Mouse (Mus musculus): ENCODE measurements around the gene Vps33b. TPM values are rescaled to one million over a fixed set of nuclear protein-coding genes. Genes with fewer than 3 reads are reported as not detected.

The Vps33b gene
- polyA plus RNA-seq, 1 experiment = 24.0 TPM

GRCm38 (mm10) chr7:80294062-80294763, 24.8 kb downstream of the Vps33b start, which contains the start of gene Prc1:
Gene Prc1 (plus strand): TSS chr7:80294450.
- TF ChIP-seq POLR2A (IDR thresholded peaks at IDR 0.05; ENCODE audit: borderline replicate concordance, control insufficient read depth, low read depth, low read length) (peak; percentile 93), CTCF (IDR thresholded peaks at IDR 0.05; ENCODE audit: control insufficient read depth, insufficient read depth, low read length) (no peak)
- under 1% methylated on average over 52 of the region's 52 CpGs for WGBS
- Histone ChIP-seq H3K4me3 (replicated peaks; ENCODE audit: control insufficient read depth, low read depth, low read length) (peak within 1 kb of the TSS; percentile 89), H3K27ac (ENCODE audit: control insufficient read depth, insufficient read depth, low read depth, low read length, poor library complexity) (peak within 1 kb of the TSS; percentile 80), H3K4me1 (ENCODE audit: control insufficient read depth, insufficient read depth, low read length) (no peaks in the 10 kb centered on the region; the same call in 1 of the 2 replicates)

DNA sequence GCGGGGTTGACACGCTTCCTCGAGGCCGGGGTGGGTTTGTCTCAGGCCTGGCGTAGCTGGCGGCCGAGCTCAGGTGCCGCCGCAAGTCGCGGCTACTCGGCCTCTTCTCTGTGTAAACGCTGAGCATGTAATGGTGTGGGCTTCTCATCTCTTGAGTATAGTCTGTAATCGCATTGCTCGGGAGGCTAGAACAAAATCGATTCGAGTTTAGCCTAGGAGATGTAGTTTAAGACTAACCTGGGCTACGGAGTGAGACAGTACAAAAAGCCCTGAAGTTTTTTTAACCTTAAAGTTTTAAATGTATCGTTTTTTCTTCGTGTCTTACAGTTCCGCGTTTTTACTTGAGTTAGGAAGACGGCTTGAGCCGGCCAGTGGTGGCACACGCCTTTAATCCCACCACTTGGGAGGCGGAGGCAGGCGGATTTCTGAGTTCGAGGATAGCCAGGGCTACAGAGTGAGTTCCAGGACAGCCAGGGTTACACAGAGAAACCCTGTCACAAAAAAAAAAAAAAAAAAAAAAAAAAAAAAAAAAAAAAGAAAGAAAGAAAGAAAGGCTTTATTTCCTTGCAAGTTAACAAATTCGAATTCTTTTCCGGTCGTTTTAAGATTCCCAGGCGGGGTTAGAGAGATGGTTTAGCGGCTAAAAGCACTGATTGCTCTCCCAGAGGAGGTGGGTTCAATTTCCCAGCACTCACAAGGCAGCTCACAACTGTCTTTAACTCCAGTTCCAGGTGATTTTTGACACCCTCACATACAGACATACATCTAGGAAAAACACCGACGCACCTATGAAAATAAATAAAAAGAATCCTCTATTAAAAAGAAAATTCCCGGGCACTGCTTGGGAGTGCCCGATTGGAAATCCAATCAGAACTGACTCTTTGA, 25.6 kb downstream of the Vps33b start:
- TF ChIP-seq CTCF (IDR thresholded peaks at IDR 0.05; ENCODE audit: control insufficient read depth, insufficient read depth, low read length) = no peak
- no peak for TF ChIP-seq POLR2A (IDR thresholded peaks at IDR 0.05; ENCODE audit: borderline replicate concordance, control insufficient read depth, low read depth, low read length)
- Histone ChIP-seq H3K4me1 (ENCODE audit: control insufficient read depth, insufficient read depth, low read length) (no peaks in the 10 kb centered on the region; the same call in 1 of the 2 replicates), H3K4me3 (replicated peaks; ENCODE audit: control insufficient read depth, low read depth, low read length) (peak overlapping the region; percentile 89), H3K27ac (ENCODE audit: control insufficient read depth, insufficient read depth, low read depth, low read length, poor library complexity) (peak overlapping the region; percentile 80)
- 8% methylated on average over 37 of the region's 37 CpGs for WGBS

GRCm38 (mm10) chr7:80296462-80296861, 27.0 kb downstream of the Vps33b start:
- TF ChIP-seq CTCF (IDR thresholded peaks at IDR 0.05; ENCODE audit: control insufficient read depth, insufficient read depth, low read length) (no peak), POLR2A (IDR thresholded peaks at IDR 0.05; ENCODE audit: borderline replicate concordance, control insufficient read depth, low read depth, low read length) (no peak)
- no peaks in the 10 kb centered on the region; the same call in 1 of the 2 replicates for H3K4me1 ChIP-seq (ENCODE audit: control insufficient read depth, insufficient read depth, low read length)
- 87% methylated on average over 6 of the region's 6 CpGs for WGBS
- H3K27ac ChIP-seq (ENCODE audit: control insufficient read depth, insufficient read depth, low read depth, low read length, poor library complexity) = no peak overlapping the region
- H3K4me3 ChIP-seq (replicated peaks; ENCODE audit: control insufficient read depth, low read depth, low read length) = peak overlapping the region; percentile 34

GRCm38 (mm10) chr7:80297041-80297440, 27.6 kb downstream of the Vps33b start:
- WGBS = 86% methylated on average over 3 of the region's 3 CpGs
- Histone ChIP-seq H3K4me1 (ENCODE audit: control insufficient read depth, insufficient read depth, low read length) (no peaks in the 10 kb centered on the region; the same call in 1 of the 2 replicates), H3K4me3 (replicated peaks; ENCODE audit: control insufficient read depth, low read depth, low read length) (no peak overlapping the region), H3K27ac (ENCODE audit: control insufficient read depth, insufficient read depth, low read depth, low read length, poor library complexity) (no peak overlapping the region)
- TF ChIP-seq CTCF (IDR thresholded peaks at IDR 0.05; ENCODE audit: control insufficient read depth, insufficient read depth, low read length) (no peak), POLR2A (IDR thresholded peaks at IDR 0.05; ENCODE audit: borderline replicate concordance, control insufficient read depth, low read depth, low read length) (no peak)

- Histone ChIP-seq H3K4me3 (replicated peaks; ENCODE audit: control insufficient read depth, low read depth, low read length) (no peak overlapping the region), H3K27ac (ENCODE audit: control insufficient read depth, insufficient read depth, low read depth, low read length, poor library complexity) (no peak overlapping the region), H3K4me1 (ENCODE audit: control insufficient read depth, insufficient read depth, low read length) (no peaks in the 10 kb centered on the region)
- WGBS = 93% methylated on average over 4 of the region's 4 CpGs
- no peak for TF ChIP-seq POLR2A (IDR thresholded peaks at IDR 0.05; ENCODE audit: borderline replicate concordance, control insufficient read depth, low read depth, low read length)
- TF ChIP-seq CTCF (IDR thresholded peaks at IDR 0.05; ENCODE audit: control insufficient read depth, insufficient read depth, low read length) = no peak
These were observed 29.3 kb downstream of the Vps33b start for GRCm38 (mm10) chr7:80298754-80299153.

- no peaks in the 10 kb centered on the region for H3K4me1 ChIP-seq (ENCODE audit: control insufficient read depth, insufficient read depth, low read length)
- WGBS = 61% methylated on average over 3 of the region's 3 CpGs
- H3K27ac ChIP-seq (ENCODE audit: control insufficient read depth, insufficient read depth, low read depth, low read length, poor library complexity) = no peak overlapping the region
- no peak overlapping the region for H3K4me3 ChIP-seq (replicated peaks; ENCODE audit: control insufficient read depth, low read depth, low read length)
- TF ChIP-seq CTCF (IDR thresholded peaks at IDR 0.05; ENCODE audit: control insufficient read depth, insufficient read depth, low read length) = no peak
- TF ChIP-seq POLR2A (IDR thresholded peaks at IDR 0.05; ENCODE audit: borderline replicate concordance, control insufficient read depth, low read depth, low read length) = no peak
These were observed 30.1 kb downstream of the Vps33b start for GRCm38 (mm10) chr7:80299568-80299967.

DNA sequence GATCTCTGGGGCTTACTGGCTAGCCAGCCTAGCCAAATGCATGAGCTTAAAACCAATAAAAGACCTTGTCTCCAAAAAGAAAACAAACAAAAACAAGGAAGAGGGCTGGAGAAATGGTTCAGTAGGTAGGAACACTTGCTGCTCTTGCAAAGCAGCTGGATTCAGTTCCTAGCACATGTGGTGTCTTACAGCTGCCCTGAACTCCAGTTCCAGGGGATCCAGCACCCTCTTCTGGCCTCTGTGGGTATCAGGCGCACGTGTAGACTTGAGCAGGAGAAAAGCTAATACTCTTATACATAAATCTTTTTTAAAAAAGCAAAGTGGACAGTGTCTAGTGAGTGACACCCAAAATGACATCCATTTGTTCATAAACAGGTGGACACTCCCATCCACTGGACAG, 32.1 kb downstream of the Vps33b start:
- Histone ChIP-seq H3K4me3 (replicated peaks; ENCODE audit: control insufficient read depth, low read depth, low read length) (no peak overlapping the region), H3K4me1 (ENCODE audit: control insufficient read depth, insufficient read depth, low read length) (no peaks in the 10 kb centered on the region), H3K27ac (ENCODE audit: control insufficient read depth, insufficient read depth, low read depth, low read length, poor library complexity) (no peak overlapping the region)
- TF ChIP-seq POLR2A (IDR thresholded peaks at IDR 0.05; ENCODE audit: borderline replicate concordance, control insufficient read depth, low read depth, low read length) (no peak), CTCF (IDR thresholded peaks at IDR 0.05; ENCODE audit: control insufficient read depth, insufficient read depth, low read length) (peak; percentile 29; the same call in 1 of the 2 replicates)
- 90% methylated on average over 2 of the region's 2 CpGs for WGBS

DNA sequence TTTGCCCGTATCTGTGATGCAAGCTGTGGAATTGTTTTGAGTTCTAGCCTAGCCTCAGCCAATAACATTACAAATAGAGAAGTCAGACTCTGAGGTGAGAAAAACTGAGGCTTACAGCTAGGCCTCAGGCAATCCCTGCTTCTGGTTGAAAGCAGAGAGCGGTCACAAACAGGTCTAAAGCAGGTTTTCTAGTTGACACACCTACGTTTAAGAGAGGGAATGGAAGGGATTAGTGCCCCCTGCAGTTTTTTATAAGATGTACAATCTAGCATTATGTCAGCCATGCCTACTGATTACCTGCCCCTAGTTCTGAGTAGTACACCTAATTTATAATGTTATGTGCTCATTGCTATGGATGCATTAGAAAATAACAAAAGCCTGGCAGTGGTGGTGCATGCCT, 38.3 kb downstream of the Vps33b start:
- H3K4me3 ChIP-seq (replicated peaks; ENCODE audit: control insufficient read depth, low read depth, low read length) = no peak overlapping the region
- H3K4me1 ChIP-seq (ENCODE audit: control insufficient read depth, insufficient read depth, low read length) = no peaks in the 10 kb centered on the region
- no peak for TF ChIP-seq CTCF (IDR thresholded peaks at IDR 0.05; ENCODE audit: control insufficient read depth, insufficient read depth, low read length)
- TF ChIP-seq POLR2A (IDR thresholded peaks at IDR 0.05; ENCODE audit: borderline replicate concordance, control insufficient read depth, low read depth, low read length) = no peak
- H3K27ac ChIP-seq (ENCODE audit: control insufficient read depth, insufficient read depth, low read depth, low read length, poor library complexity) = no peak overlapping the region
- WGBS = 85% methylated on average over 3 of the region's 3 CpGs

Data from bone marrow, adult 2 months (tissue).